Mouse (Mus musculus) liver, embryonic 13.5 days (tissue): ENCODE measurements at regions not wholly inside any gene's neighbourhood (a gene's known extent, or its start where the extent isn't known, plus 50 kb on each side); places are given as distances from the start of the nearest gene placed in this dataset.

Source experiments
- ATAC-seq: fragments of 200-750 bp; cut with Nextera tagmentation; 2 replicates; pipeline ENCODE4 v1.8.0; 2017; ENCODE audit warnings: low read depth, mild to moderate bottlenecking, moderate number of reproducible peaks, moderate library complexity
- DNase-seq: peaks from one replicate; pipeline ENCODE4 v3.0.0; 2022
- H3K27ac ChIP-seq: fragments of 300-500 bp; sonication (generic); 2 replicates; pipeline ENCODE4 v1.5.1; 2015; ENCODE audit warnings: moderate library complexity, mild to moderate bottlenecking, inconsistent platforms
- H3K27me3 ChIP-seq: fragments of 300-500 bp; sonication (generic); 2 replicates; pipeline ENCODE4 v1.6.1; 2015; ENCODE audit warnings: mild to moderate bottlenecking, inconsistent platforms
- H3K36me3 ChIP-seq: fragments of 300-500 bp; sonication (generic); 2 replicates; pipeline ENCODE4 v1.6.1; 2015; ENCODE audit warnings: mild to moderate bottlenecking, inconsistent platforms
- H3K4me1 ChIP-seq: fragments of 300-500 bp; sonication (generic); replicated peaks from 2 replicates; pipeline ENCODE4 v1.6.1; 2015; ENCODE audit warnings: inconsistent platforms
- H3K4me2 ChIP-seq: fragments of 300-500 bp; sonication (generic); 2 replicates; pipeline ENCODE4 v1.6.1; 2015; ENCODE audit warnings: inconsistent platforms, mild to moderate bottlenecking, moderate library complexity
- H3K4me3 ChIP-seq: fragments of 300-500 bp; sonication (generic); replicated peaks from 2 replicates; pipeline ENCODE4 v1.5.1; 2015; ENCODE audit warnings: mild to moderate bottlenecking, inconsistent platforms
- H3K9ac ChIP-seq: fragments of 300-500 bp; sonication (generic); 2 replicates; pipeline ENCODE4 v1.6.1; 2015; ENCODE audit warnings: mild to moderate bottlenecking, inconsistent platforms
- H3K9me3 ChIP-seq: fragments of 300-500 bp; sonication (generic); replicated peaks from 2 replicates; pipeline ENCODE4 v1.6.1; 2016; ENCODE audit warnings: inconsistent platforms
- WGBS: fragments of 180-500 bp; shearing (Covaris S2); methylation state at CpG from one replicate; pipeline ENCODE4 v1.1.7; 2015; ENCODE audit not compliant: insufficient replicate concordance; 5-methylcytosine and 5-hydroxymethylcytosine counted together

- H3K36me3 ChIP-seq = no peaks in the 10 kb centered on the region
- H3K27ac ChIP-seq = no peak overlapping the region
- ATAC-seq (no peak), DNase-seq (no peak)
- WGBS = 61% methylated on average over 2 of the region's 2 CpGs
- no peak overlapping the region for H3K4me3 ChIP-seq
- H3K9me3 ChIP-seq = no peaks in the 10 kb centered on the region
- H3K4me1 ChIP-seq = no peaks in the 10 kb centered on the region
- no peak overlapping the region for H3K9ac ChIP-seq
- no peak overlapping the region for H3K4me2 ChIP-seq
- no peaks in the 10 kb centered on the region for H3K27me3 ChIP-seq
These were observed 268.5 kb upstream of the Fn1 start for GRCm38 (mm10) chr1:71921456-71921855.

GRCm38 (mm10) chr1:71919891-71920290, 266.9 kb upstream of the Fn1 start:
- no peak overlapping the region for H3K27ac ChIP-seq
- no peak overlapping the region for H3K4me3 ChIP-seq
- no peaks in the 10 kb centered on the region for H3K36me3 ChIP-seq
- no peaks in the 10 kb centered on the region for H3K4me1 ChIP-seq
- H3K9ac ChIP-seq = no peak overlapping the region
- H3K9me3 ChIP-seq = no peaks in the 10 kb centered on the region
- no peaks in the 10 kb centered on the region for H3K27me3 ChIP-seq
- no peak overlapping the region for H3K4me2 ChIP-seq
- DNase-seq (no peak), ATAC-seq (no peak)
- WGBS = 56% methylated on average over 2 of the region's 2 CpGs

GRCm38 (mm10) chr1:71917021-71917420, 264.0 kb upstream of the Fn1 start:
- Histone ChIP-seq H3K4me2 (no peak overlapping the region), H3K27me3 (no peaks in the 10 kb centered on the region), H3K4me3 (no peak overlapping the region), H3K36me3 (no peaks in the 10 kb centered on the region), H3K4me1 (no peaks in the 10 kb centered on the region), H3K9ac (no peak overlapping the region), H3K9me3 (no peaks in the 10 kb centered on the region), H3K27ac (no peak overlapping the region)
- 47% methylated on average over 2 of the region's 2 CpGs for WGBS
- DNase-seq (no peak), ATAC-seq (no peak)

GRCm38 (mm10) chr1:71914439-71914838, 261.4 kb upstream of the Fn1 start:
- H3K27ac ChIP-seq = no peak overlapping the region
- no peak overlapping the region for H3K9ac ChIP-seq
- DNase-seq = no peak
- WGBS = 75% methylated on average over 3 of the region's 3 CpGs
- H3K4me1 ChIP-seq = no peaks in the 10 kb centered on the region
- H3K4me2 ChIP-seq = no peak overlapping the region
- no peaks in the 10 kb centered on the region for H3K27me3 ChIP-seq
- no peaks in the 10 kb centered on the region for H3K36me3 ChIP-seq
- no peak overlapping the region for H3K4me3 ChIP-seq
- no peak for ATAC-seq
- no peaks in the 10 kb centered on the region for H3K9me3 ChIP-seq

GRCm38 (mm10) chr1:71913221-71913620, 260.2 kb upstream of the Fn1 start:
- Histone ChIP-seq H3K36me3 (no peaks in the 10 kb centered on the region), H3K27ac (no peak overlapping the region; the same call in 1 of the 2 replicates), H3K4me1 (no peaks in the 10 kb centered on the region), H3K9ac (no peak overlapping the region), H3K4me2 (no peak overlapping the region), H3K9me3 (no peaks in the 10 kb centered on the region), H3K4me3 (no peak overlapping the region), H3K27me3 (no peaks in the 10 kb centered on the region)
- no peak for ATAC-seq
- DNase-seq = no peak
- WGBS = 41% methylated on average over 5 of the region's 5 CpGs

- Histone ChIP-seq H3K4me1 (no peaks in the 10 kb centered on the region), H3K4me2 (no peak overlapping the region), H3K4me3 (no peak overlapping the region), H3K9ac (no peak overlapping the region), H3K36me3 (no peaks in the 10 kb centered on the region), H3K27me3 (no peaks in the 10 kb centered on the region), H3K9me3 (no peaks in the 10 kb centered on the region), H3K27ac (0 out of 2 replicates have a peak overlapping the region, but pooled peaks have one; percentile 18)
- no peak for DNase-seq
- peak; percentile 86 for ATAC-seq
- WGBS = 13% methylated on average over 3 of the region's 3 CpGs
These were observed 259.4 kb upstream of the Fn1 start for GRCm38 (mm10) chr1:71912441-71912840.

GRCm38 (mm10) chr1:71910125-71910524, 257.1 kb upstream of the Fn1 start:
- H3K4me2 ChIP-seq = no peak overlapping the region
- no peaks in the 10 kb centered on the region for H3K27me3 ChIP-seq
- DNase-seq = no peak
- WGBS = 64% methylated on average over 1 of the region's 1 CpGs
- no peak overlapping the region for H3K9ac ChIP-seq
- no peaks in the 10 kb centered on the region for H3K4me1 ChIP-seq
- no peak overlapping the region for H3K27ac ChIP-seq
- no peaks in the 10 kb centered on the region for H3K36me3 ChIP-seq
- no peak for ATAC-seq
- H3K9me3 ChIP-seq = no peaks in the 10 kb centered on the region
- no peak overlapping the region for H3K4me3 ChIP-seq

GRCm38 (mm10) chr1:71909508-71910124, 256.6 kb upstream of the Fn1 start:
- Histone ChIP-seq H3K27me3 (no peaks in the 10 kb centered on the region), H3K36me3 (no peaks in the 10 kb centered on the region), H3K9me3 (no peaks in the 10 kb centered on the region), H3K4me3 (no peak overlapping the region), H3K4me2 (no peak overlapping the region), H3K9ac (no peak overlapping the region), H3K27ac (no peak overlapping the region), H3K4me1 (no peaks in the 10 kb centered on the region)
- DNase-seq (no peak), ATAC-seq (no peak)
- 67% methylated on average over 11 of the region's 11 CpGs for WGBS

GRCm38 (mm10) chr1:71904376-71904948, 251.5 kb upstream of the Fn1 start:
- ATAC-seq (no peak), DNase-seq (no peak)
- no peak overlapping the region for H3K4me2 ChIP-seq
- peaks cover 5% of the 10 kb centered on the region for H3K4me1 ChIP-seq
- H3K27me3 ChIP-seq = no peaks in the 10 kb centered on the region
- H3K4me3 ChIP-seq = no peak overlapping the region
- no peaks in the 10 kb centered on the region for H3K9me3 ChIP-seq
- WGBS = 59% methylated on average over 4 of the region's 4 CpGs
- no peak overlapping the region for H3K9ac ChIP-seq
- H3K27ac ChIP-seq = no peak overlapping the region
- H3K36me3 ChIP-seq = no peaks in the 10 kb centered on the region

GRCm38 (mm10) chr1:71900106-71901074, 247.4 kb upstream of the Fn1 start:
- Histone ChIP-seq H3K27ac (no peak overlapping the region), H3K4me3 (no peak overlapping the region), H3K9ac (no peak overlapping the region), H3K36me3 (no peaks in the 10 kb centered on the region), H3K4me2 (no peak overlapping the region), H3K4me1 (peaks cover 13% of the 10 kb centered on the region), H3K9me3 (no peaks in the 10 kb centered on the region), H3K27me3 (no peaks in the 10 kb centered on the region)
- ATAC-seq (peak; percentile 54; the same call in 1 of the 2 replicates), DNase-seq (no peak)
- WGBS = 53% methylated on average over 8 of the region's 9 CpGs

GRCm38 (mm10) chr1:71899128-71899527, 246.1 kb upstream of the Fn1 start:
- WGBS = 46% methylated on average over 8 of the region's 8 CpGs
- Histone ChIP-seq H3K9me3 (no peaks in the 10 kb centered on the region), H3K36me3 (no peaks in the 10 kb centered on the region), H3K4me2 (no peak overlapping the region), H3K27me3 (no peaks in the 10 kb centered on the region), H3K27ac (no peak overlapping the region), H3K4me1 (peaks cover 13% of the 10 kb centered on the region), H3K4me3 (no peak overlapping the region), H3K9ac (no peak overlapping the region)
- DNase-seq (no peak), ATAC-seq (no peak)
